In the genomic region with DNA sequence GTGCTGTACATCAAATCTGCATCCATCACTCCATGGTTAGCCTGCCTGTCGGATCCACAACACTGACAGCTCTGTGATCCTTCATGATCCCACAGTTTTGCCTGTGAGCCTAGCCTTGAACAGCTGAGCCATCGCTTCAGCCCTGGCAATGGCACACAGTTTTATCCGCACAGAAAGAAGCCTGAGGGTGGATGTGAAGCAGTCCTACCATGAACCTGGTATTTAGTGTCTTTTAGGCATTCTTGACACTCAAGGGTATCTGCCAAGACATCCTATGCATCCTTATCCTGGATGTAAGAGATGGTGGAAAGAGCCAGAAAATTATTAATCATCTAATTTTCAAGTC, we compare ENCODE assay signal across 17 mouse cellular contexts.
DNase-seq lines count a peak whose midpoint lies in the region; ATAC-seq lines count a peak whose summit lies in the region.
"Had no signal": no experiment of that assay in that cellular context is flagged by ENCODE, and none has a peak within 500 bp of the region (broad histone marks: within the 10 kb centered on the region; RNA-seq: fewer than 3 reads in every experiment).

No protein-coding gene starts in this region.

- WGBS in kidney, embryonic 14.5 days, result 54% methylated on average over 3 of the region's 3 CpGs
- 40% methylated on average over 3 of the region's 3 CpGs for WGBS in embryonic facial prominence, embryonic 11.5 days
- 42% methylated on average over 3 of the region's 3 CpGs for WGBS in embryonic facial prominence, embryonic 15.5 days
- WGBS in limb, embryonic 13.5 days, result 42% methylated on average over 3 of the region's 3 CpGs
- WGBS in midbrain, embryonic 16.5 days, result 75% methylated on average over 3 of the region's 3 CpGs

- no peaks in the 10 kb centered on the region for H3K9me3 ChIP-seq in kidney, embryonic 14.5 days (ENCODE audit: control insufficient read depth, low read length)
- no peaks in the 10 kb centered on the region for H3K9me3 ChIP-seq in embryonic facial prominence, embryonic 11.5 days (replicated peaks; ENCODE audit: control insufficient read depth, low read length)
- H3K9me3 ChIP-seq in embryonic facial prominence, embryonic 15.5 days (replicated peaks), result no peaks in the 10 kb centered on the region
- no peaks in the 10 kb centered on the region for H3K9me3 ChIP-seq in limb, embryonic 13.5 days
- no peaks in the 10 kb centered on the region for H3K9me3 ChIP-seq in midbrain, embryonic 16.5 days (replicated peaks; ENCODE audit: control insufficient read depth, low read length, poor library complexity, severe bottlenecking)
- H3K9me3 ChIP-seq: forebrain, embryonic 12.5 days; G1E; neural tube, embryonic 12.5 days had no signal

- no peak for ATAC-seq in kidney, embryonic 14.5 days (ENCODE audit: low FRiP score, low TSS enrichment)
- no peak for ATAC-seq in embryonic facial prominence, embryonic 11.5 days (replicated peaks; ENCODE audit: insufficient number of reproducible peaks, low FRiP score, low TSS enrichment, low read depth)
- ATAC-seq in embryonic facial prominence, embryonic 15.5 days (ENCODE audit: insufficient number of reproducible peaks, low FRiP score, low TSS enrichment, low read depth), result no peak
- no peak for ATAC-seq in limb, embryonic 13.5 days (ENCODE audit: low FRiP score, low read depth)
- ATAC-seq in midbrain, embryonic 16.5 days, result no peak

- no peak for DNase-seq in kidney, postnatal 10 days
- DNase-seq in embryonic facial prominence, embryonic 11.5 days (ENCODE audit: low spot score), result no peak
- DNase-seq in layer of hippocampus, postnatal 25 days (ENCODE audit: extremely low spot score in 1 of 2, low spot score in 1 of 2), result no peak
- DNase-seq: adrenal gland, adult 2 months; cerebellum, adult 2 months; gastrocnemius, postnatal 36 days; kidney, postnatal 36 days; left cerebral cortex, postnatal 4 days; right cerebral cortex, postnatal 14 days had no signal

- no peak overlapping the region for H3K4me3 ChIP-seq in kidney, embryonic 14.5 days (ENCODE audit: low read length)
- no peak overlapping the region for H3K4me3 ChIP-seq in embryonic facial prominence, embryonic 11.5 days (ENCODE audit: low read depth, low read length)
- no peak overlapping the region for H3K4me3 ChIP-seq in embryonic facial prominence, embryonic 15.5 days (replicated peaks)
- no peak overlapping the region for H3K4me3 ChIP-seq in limb, embryonic 13.5 days
- H3K4me3 ChIP-seq in midbrain, embryonic 16.5 days (ENCODE audit: low read depth, low read length), result no peak overlapping the region
- H3K4me3 ChIP-seq: forebrain, embryonic 12.5 days; neural tube, embryonic 12.5 days had no signal

- no peak overlapping the region for H3K4me2 ChIP-seq in kidney, embryonic 14.5 days (replicated peaks; ENCODE audit: low read depth, low read length)
- peak overlapping the region; percentile 25; the same call in 1 of the 2 replicates for H3K4me2 ChIP-seq in embryonic facial prominence, embryonic 11.5 days (ENCODE audit: low read depth, low read length)
- peak overlapping the region; percentile 37 for H3K4me2 ChIP-seq in embryonic facial prominence, embryonic 15.5 days (replicated peaks)
- peak overlapping the region; percentile 53; the same call in 1 of the 2 replicates for H3K4me2 ChIP-seq in limb, embryonic 13.5 days (replicated peaks)
- H3K4me2 ChIP-seq in midbrain, embryonic 16.5 days (ENCODE audit: low read length), result no peak overlapping the region
- H3K4me2 ChIP-seq: forebrain, embryonic 12.5 days; lung, embryonic 14.5 days; neural tube, embryonic 12.5 days had no signal

- H3K36me3 ChIP-seq in kidney, embryonic 14.5 days (ENCODE audit: control insufficient read depth, insufficient read depth, low read length), result no peaks in the 10 kb centered on the region; the same call in 1 of the 2 replicates
- H3K36me3 ChIP-seq in embryonic facial prominence, embryonic 11.5 days (replicated peaks; ENCODE audit: control insufficient read depth, insufficient read depth, low read depth, low read length), result no peaks in the 10 kb centered on the region; the same call in 1 of the 2 replicates
- H3K36me3 ChIP-seq in embryonic facial prominence, embryonic 15.5 days, result no peaks in the 10 kb centered on the region
- peaks cover 6% of the 10 kb centered on the region; the same call in 1 of the 2 replicates for H3K36me3 ChIP-seq in limb, embryonic 13.5 days
- H3K36me3 ChIP-seq in midbrain, embryonic 16.5 days (ENCODE audit: control insufficient read depth, insufficient read depth, low read length), result no peaks in the 10 kb centered on the region

- H3K9ac ChIP-seq in kidney, embryonic 14.5 days (ENCODE audit: low read depth, low read length), result no peak overlapping the region
- peak overlapping the region; percentile 34 for H3K9ac ChIP-seq in embryonic facial prominence, embryonic 11.5 days (replicated peaks; ENCODE audit: low read length)
- H3K9ac ChIP-seq in embryonic facial prominence, embryonic 15.5 days, result no peak overlapping the region
- no peak overlapping the region for H3K9ac ChIP-seq in limb, embryonic 13.5 days
- no peak overlapping the region for H3K9ac ChIP-seq in midbrain, embryonic 16.5 days (ENCODE audit: low read depth, low read length)
- H3K9ac ChIP-seq: forebrain, embryonic 12.5 days; lung, embryonic 14.5 days; neural tube, embryonic 12.5 days had no signal

- no peaks in the 10 kb centered on the region for H3K27me3 ChIP-seq in kidney, embryonic 14.5 days (ENCODE audit: control insufficient read depth, insufficient read depth, low read length)
- H3K27me3 ChIP-seq in embryonic facial prominence, embryonic 11.5 days (ENCODE audit: control insufficient read depth, insufficient read depth, low read length), result no peaks in the 10 kb centered on the region
- no peaks in the 10 kb centered on the region for H3K27me3 ChIP-seq in embryonic facial prominence, embryonic 15.5 days
- no peaks in the 10 kb centered on the region for H3K27me3 ChIP-seq in limb, embryonic 13.5 days
- H3K27me3 ChIP-seq in midbrain, embryonic 16.5 days (ENCODE audit: control insufficient read depth, insufficient read depth, low read depth, low read length), result no peaks in the 10 kb centered on the region
- H3K27me3 ChIP-seq: forebrain, embryonic 12.5 days; neural tube, embryonic 12.5 days had no signal

- peak overlapping the region; percentile 67; the same call in 1 of the 2 replicates for H3K27ac ChIP-seq in kidney, embryonic 14.5 days (ENCODE audit: low read depth, low read length)
- H3K27ac ChIP-seq in embryonic facial prominence, embryonic 11.5 days (replicated peaks; ENCODE audit: low read depth, low read length), result peak overlapping the region; percentile 59
- H3K27ac ChIP-seq in embryonic facial prominence, embryonic 15.5 days (replicated peaks), result peak overlapping the region; percentile 69
- H3K27ac ChIP-seq in limb, embryonic 13.5 days, result no peak overlapping the region; the same call in 1 of the 2 replicates
- no peak overlapping the region for H3K27ac ChIP-seq in midbrain, embryonic 16.5 days (ENCODE audit: low read length)
- H3K27ac ChIP-seq: neural tube, embryonic 12.5 days had no signal

- peaks cover 3% of the 10 kb centered on the region; the same call in 1 of the 2 replicates for H3K4me1 ChIP-seq in kidney, embryonic 14.5 days (ENCODE audit: control insufficient read depth, insufficient read depth, low read length)
- H3K4me1 ChIP-seq in embryonic facial prominence, embryonic 11.5 days (ENCODE audit: control insufficient read depth, insufficient read depth, low read length), result 0 out of 2 replicates have a peak, but pooled peaks cover 2% of the 10 kb centered on the region
- peaks cover 14% of the 10 kb centered on the region; the same call in 1 of the 2 replicates for H3K4me1 ChIP-seq in embryonic facial prominence, embryonic 15.5 days
- peaks cover 18% of the 10 kb centered on the region for H3K4me1 ChIP-seq in limb, embryonic 13.5 days
- H3K4me1 ChIP-seq in midbrain, embryonic 16.5 days (ENCODE audit: control insufficient read depth, insufficient read depth, low read length), result no peaks in the 10 kb centered on the region; the same call in 1 of the 2 replicates

Comparison
In these comparisons a context has a peak if more than half of its experiments do, and no peak if none do; other contexts are left out.
1. H3K27ac ChIP-seq: peak in kidney, embryonic 14.5 days (single experiment), embryonic facial prominence, embryonic 11.5 days (single experiment) and embryonic facial prominence, embryonic 15.5 days (single experiment); none in limb, embryonic 13.5 days (single experiment) and midbrain, embryonic 16.5 days (single experiment).
2. H3K4me2 ChIP-seq: peak in embryonic facial prominence, embryonic 11.5 days (single experiment), embryonic facial prominence, embryonic 15.5 days (single experiment) and limb, embryonic 13.5 days (single experiment); none in kidney, embryonic 14.5 days (single experiment) and midbrain, embryonic 16.5 days (single experiment).